Mouse (Mus musculus) gonadal fat pad, adult 2 months (tissue): ENCODE results near the gene Spint2. TPM values are rescaled to one million over a fixed set of nuclear protein-coding genes. Genes with fewer than 3 reads are reported as not detected.

Experiments
- DNase-seq: peaks from one replicate; pipeline ENCODE4 v3.0.0-alpha.2; 2012; ENCODE audit warnings: low read depth
- polyA plus RNA-seq: library from polyadenylated mRNA; depleted of rRNA; stranded (reverse); fragments of >200 nt; gene quantifications from 2 replicates; pipeline ENCODE4 v1.2.3, GENCODE M21; 2012; rRNA removed

Gene Spint2
- 453 and 777 TPM in 2 replicates for polyA plus RNA-seq

DNA sequence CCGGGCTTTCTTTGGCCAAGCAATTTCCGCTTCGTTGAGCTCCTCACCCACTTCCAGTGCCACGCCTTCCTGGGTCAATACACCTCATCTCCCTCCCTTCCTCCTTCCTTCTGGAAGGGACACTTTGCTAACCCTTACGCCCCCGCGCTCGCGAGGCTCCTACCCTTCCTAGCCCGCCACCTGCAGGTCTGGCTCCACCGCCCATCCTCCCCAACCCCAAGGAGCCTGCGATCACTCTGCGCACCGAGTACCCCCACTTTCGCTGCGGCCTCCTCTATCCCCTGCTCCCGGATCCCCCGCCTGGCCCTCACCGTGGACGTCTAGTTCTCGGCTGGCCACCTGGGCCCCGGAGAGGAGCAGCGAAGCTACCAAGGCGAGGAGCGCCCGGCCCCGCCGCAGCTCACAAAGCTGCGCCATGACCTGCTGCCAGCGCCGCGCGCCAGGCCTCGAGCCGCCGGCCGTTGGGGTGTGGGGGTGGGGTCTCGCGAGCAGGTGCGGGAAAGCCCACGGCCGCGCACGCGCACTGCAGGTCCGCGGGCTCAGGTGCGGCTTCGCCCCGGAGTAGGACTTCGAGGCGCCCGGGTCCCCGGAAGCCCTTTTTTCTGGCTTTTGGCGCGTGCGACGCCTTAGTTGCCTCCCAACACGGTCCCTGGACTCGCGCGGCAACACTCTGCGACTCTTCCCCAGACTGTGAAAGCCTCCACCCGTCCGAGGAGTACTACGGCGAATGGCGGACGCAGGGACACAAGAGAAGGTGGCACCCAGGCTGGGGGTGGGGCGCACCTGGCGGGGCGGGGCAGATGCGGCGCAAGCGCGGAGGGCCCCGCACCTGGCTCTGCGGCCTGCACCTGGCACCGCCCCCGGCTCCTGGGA lies at the start of gene Spint2:
TSS of gene Spint2 (minus strand) at position 712 of the 873 bp plus-strand sequence.
- no peak for DNase-seq

DNA sequence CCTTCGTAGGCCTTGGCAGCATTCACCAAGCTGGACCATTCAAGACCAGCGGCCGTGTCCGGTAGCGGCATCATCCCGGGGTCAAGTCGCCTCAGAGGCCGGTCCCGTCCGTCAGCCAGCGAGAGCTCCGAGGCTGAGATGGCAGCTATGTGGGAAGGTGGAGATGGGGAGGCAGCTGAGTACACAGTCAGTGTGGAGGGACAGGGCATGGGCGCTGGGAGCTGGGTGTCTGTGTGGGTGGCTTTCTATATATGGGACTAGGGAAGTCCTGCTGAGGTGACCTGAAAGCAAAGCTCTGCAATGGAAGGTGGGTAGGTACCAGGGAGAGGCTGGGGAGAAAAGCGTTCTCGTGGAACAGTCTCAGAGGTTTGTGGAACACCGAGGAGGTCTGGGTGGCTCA lies 47.3 kb upstream of the Spint2 start:
- no peak for DNase-seq

DNA sequence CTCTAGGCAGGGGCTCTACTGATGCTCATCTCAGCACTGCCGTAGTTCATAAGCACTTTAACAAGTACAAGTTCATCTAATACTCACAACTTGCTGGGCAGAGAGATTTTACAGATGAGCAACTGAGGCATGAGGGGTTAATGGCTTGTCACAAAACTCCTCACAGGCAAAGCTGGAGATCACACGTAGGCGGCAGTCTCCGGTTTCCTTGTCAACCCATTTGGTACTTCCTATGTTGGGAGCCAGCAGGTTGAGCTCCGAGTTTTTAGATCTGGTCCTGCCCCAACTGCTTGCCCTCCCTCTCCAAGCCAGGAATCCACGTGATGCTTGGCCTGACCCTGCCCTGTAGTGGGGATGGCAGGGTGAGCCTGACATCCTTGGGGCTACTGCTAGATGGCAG lies 45.4 kb upstream of the Spint2 start:
- no peak for DNase-seq

DNA sequence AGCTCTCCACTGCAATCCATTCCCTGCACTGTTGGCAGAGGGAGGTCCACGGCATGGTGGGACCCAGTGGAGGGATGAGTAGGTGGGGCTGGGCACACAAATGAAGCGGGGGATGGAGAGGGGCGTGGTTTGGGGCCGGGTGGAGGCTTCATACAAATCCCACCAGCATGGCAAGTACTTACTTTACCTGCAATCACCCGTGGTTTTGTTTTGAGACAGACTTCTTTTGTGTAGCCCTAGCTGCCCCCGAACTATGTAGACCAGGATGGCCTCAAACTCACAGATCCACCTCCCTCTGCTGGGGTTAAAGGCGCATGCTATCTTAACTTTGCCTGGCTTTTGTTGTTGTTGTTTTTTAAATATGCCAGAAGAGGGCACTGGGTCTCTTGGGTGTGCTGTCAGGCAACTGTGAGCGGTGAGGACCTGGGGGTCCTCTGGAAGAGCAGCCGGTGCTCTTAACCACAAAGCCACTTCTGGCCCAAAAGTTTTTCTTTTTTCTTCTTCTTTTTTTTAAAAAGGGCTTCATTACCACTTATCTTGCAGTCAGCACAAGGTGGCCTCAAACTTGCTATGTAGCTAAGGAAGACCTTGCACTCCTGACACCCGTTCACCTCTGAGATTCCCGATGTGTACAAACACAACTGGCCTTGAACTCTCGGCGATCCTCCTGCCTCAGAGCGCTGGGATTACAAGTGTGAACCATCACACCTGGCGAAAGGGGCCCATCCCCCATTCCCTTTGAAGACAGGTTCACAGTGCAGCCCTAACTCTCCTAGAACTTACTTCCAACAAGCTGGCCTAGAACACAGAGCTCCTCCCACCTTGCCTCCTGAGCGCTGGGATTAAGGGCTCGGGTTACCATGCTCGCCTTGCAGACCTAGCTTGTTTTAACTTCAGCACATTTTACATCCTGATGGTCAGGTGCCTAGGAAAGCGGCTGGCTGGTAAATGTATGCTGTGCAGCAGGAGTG lies 37.9 kb upstream of the Spint2 start:
- no peak for DNase-seq

DNA sequence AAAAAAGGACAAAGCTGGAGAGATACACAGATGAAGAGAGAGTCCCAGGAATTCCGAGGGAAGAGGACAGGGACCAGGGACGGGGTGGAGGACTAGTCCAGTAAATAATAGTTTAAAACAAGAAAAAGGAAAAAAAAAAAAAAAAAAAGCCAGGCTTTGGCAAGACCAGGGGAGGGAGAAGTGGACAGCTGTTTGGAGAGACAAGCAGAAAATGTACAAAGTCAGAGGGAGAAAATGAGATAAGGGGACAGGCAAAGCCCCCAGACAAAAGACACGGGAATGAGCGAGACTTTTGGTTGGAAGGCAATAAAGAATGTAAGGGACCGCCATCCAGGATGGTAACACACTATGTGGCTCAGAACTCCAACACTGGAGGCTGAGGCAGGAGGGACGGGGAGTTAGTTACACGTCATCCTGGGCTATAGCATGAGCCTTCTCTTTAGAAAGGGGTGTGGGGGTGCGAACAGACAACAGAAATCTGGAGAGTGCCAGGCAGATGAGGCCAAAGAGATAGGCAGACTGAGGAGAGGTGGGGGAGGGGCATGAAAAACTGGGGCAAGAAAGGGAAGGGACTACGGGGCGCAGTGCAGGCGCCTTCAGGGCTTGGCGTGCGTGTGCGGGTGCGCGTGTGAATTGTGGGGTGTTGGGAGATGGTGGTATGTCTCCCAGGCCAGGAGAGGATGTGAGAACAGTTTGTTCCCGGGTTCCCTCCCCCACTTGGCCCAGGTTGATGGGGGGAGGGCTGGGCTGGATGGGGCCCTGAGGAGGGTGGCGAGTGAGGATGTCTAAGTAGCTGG lies 36.6 kb upstream of the Spint2 start:
- no peak for DNase-seq

DNA sequence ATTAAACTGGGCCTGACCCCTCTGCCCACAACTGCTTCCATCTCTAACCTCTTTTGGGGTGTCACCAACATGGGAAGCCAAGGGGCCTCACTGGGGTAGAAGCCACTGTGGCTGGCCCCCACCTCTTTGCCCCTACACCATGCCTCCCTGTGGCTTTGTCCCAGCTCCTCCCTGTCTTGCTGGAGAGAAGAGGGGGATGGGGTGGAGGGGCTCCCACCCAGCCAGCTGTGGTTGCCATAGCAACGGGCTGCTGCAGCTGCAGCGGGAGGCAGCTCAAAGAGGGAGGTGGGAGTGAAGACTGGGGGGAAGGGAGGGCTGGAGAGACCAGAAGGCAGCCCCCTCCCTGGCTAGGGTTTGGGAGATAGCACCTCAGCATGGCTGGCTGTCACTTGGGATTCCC lies 35.8 kb upstream of the Spint2 start:
- no peak for DNase-seq

DNA sequence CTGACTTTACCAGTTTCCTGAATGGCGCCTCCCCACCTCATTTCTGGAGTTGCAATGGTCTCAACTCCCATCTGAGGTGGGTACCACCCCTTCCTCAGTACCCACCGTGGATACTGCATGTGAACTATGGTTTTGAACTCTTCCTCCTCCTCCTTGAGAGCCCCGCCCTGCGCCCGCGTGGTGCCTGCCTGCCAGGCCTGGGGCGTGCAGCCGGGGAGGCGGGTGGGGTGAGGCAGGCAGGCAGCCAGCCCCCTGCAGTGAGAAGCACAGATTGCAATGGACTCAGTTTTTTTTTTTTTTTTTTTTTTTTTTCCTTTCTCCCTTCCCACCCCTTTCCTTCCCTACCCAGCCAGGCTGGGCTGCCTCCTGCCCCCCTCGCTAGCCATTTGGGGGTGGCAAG lies 35.3 kb upstream of the Spint2 start:
- DNase-seq: no peak

DNA sequence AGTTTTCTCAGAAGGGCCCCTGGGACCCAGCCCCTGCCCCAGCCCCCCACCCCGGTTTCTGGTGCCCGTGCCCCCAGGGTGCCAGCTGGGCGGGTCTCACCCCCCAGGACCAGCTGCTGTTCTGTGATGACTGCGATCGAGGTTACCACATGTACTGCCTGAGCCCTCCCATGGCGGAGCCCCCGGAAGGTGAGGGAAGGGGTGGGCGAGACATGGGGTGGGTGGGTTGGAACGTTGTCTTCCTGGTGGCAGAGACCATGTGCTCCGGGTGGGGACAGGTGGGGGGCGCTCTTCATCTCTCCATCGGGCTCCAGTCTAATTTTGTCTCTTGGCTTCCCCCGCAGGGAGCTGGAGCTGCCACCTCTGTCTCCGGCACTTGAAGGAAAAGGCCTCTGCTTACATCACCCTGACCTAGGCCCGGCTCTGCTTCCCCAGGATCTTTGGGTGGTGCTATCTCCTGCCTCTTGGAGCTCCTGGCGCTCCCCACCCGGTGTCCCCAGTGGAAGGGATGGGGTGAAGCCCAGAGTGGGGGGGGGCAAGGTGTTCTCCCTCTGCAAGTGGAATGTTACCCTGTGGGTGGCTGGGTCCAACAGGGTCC lies 34.5 kb upstream of the Spint2 start:
- DNase-seq: no peak

DNA sequence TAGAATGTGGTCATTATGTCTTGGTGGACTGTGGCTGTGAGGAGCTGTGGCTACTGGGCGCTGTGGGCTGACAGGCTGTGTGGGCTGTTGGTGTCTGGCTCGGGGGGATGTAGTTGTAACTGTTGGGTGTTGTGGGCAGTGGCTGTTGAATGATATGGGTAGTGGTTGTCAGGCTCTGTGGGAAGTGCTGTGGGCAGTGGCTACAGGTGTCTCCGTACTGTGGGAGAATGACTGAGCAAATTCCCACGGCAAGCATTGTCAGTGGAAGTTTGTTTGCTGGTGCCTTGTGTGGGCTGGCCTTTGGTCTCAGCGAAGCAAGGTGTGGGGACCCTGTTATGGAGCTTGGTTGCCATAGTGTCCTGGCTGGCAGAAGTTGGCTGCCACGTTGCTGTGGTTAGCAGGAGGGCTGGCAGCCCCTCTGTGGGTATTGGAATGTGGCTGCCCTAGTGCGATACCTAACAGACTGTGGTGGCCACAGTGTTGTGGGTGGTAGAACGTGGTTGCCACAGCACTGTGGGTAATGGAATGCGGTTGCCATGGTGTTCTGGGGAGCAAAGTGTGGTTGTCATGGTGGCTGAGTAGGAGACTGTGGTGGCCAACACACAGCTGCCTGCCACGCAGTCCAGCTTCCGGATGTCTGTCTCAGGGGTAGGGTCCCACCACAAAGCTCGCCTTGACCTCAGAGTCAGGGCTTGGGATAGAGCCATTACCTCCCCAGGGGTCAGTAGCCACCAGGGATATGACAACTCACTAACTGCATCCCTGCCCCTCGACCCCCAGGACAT lies 33.3 kb upstream of the Spint2 start:
- DNase-seq: no peak

DNA sequence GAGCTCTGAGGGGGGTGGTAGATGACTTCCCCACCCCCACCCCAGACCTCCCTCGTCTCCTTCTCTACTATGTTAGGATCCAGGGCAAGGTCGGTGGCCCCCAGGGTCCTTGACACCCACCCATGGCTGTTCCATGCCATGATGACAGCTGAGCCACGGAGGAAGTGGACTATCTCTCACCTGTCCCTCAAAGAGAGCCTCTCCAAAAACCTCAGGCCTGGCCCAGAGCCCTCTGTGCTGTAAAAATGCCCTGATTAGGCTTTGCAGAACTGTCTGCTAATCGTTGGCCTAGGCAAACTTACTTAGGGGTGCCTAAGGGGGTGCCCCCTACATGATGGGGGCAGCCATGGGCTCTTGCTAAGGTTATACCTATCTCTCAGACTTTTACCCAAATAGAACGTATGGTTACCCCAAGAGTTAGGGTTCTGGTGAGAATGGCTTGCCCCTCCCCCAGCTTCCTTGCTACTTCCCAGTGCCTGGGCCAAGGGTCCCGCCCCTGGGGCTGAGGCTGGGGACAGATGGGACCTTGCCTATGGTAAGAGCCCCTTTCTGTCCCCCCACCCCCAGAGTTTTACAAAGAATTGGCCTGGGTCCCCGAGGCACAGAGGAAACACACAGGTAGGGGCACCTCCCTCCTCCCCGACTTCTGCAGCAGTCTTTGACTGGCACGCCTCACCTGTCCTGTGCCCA lies 32.0 kb upstream of the Spint2 start:
- no peak for DNase-seq

DNA sequence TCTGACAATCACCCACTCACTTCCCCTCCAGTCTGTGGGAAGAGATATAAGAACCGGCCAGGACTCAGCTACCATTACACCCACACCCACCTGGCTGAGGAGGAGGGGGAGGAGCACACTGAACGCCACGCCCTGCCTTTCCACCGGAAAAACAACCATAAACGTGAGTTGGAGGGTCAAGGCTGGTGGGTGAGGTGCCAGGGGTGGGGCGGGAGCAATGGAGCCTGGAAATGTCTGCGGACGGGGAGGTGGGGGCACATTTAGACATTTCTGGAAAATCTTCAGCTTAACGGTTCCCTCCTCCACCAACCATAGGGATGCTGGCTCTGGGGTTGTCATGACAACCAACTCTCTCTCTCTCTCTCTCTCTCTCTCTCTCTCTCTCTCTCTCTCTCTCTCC lies 31.3 kb upstream of the Spint2 start:
- no peak for DNase-seq

DNA sequence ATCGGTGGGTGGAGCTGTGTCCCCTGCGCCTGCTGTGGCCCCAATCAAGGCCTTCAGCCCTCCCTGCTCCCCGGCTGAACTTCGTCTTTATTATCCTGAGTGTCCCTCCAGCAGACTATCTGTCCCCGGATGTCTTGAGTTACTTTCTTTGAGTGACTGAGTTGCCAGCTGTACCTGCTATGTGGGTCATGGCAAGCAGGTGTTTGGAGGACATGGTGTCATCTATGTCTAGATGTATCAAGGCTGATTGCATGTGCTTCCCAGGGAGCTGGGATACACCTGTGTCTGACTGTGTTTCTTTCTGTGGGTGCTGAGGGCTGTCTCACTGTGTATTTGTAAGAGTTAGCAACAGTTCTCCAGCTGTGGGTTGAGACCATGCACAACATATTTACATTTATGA lies 28.0 kb upstream of the Spint2 start:
- no peak for DNase-seq

DNA sequence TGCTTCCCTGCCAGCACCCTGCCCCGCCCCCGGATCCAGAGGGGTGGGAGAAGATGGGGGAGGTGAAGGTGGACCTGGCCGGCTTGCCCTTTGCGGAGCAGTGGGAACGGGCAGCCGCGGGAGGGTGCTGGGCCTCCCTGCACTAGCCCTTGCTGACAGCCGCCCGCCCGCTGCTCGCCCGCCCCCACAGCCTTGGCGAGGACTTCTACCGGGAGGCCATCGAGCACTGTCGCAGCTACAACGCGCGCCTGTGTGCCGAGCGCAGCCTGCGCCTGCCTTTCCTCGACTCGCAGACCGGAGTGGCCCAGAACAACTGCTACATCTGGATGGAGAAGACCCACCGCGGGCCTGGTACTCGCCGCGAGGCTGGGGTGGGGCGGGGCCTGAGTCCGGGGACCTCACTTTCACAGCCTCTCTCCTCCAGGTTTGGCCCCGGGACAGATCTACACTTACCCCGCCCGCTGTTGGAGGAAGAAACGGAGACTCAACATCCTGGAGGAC lies 27.6 kb upstream of the Spint2 start:
- DNase-seq: no peak

DNA sequence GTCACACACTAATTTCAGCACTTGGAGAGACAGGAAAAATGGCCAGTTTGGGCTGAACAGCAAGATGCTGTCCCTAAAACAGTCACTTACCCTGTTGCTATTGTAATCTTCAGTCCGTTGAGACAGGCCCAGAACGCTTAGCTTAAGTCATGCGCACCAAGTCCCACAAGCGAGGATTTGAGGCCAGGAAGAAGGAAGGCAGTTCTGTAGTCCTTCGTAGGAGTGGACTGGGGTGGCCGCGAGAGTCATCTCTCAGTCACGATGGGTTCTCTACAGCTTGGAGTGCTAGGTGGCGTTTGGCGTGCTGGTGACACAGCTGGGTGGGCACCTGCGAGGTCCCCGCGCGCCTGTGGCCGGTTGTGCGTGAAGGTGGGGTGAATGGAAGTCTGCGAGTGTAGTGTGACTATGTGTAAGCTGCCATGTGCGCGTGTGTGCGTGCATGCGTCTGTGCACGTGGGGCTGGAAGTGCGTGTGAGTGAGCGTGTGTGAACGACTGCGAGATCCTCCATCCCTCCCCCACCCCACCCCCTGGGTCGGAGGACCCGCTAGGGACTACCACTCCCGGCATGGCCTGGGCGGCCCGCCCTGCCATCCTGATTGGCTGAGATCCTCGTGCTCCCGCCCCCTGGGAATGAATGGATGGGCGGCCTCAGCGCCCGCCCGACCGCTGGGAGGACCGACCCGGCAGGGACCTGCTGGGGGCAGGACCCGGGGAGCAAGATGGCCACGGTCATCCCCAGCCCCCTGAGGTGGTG lies 25.8 kb upstream of the Spint2 start:
- DNase-seq: no peak

DNA sequence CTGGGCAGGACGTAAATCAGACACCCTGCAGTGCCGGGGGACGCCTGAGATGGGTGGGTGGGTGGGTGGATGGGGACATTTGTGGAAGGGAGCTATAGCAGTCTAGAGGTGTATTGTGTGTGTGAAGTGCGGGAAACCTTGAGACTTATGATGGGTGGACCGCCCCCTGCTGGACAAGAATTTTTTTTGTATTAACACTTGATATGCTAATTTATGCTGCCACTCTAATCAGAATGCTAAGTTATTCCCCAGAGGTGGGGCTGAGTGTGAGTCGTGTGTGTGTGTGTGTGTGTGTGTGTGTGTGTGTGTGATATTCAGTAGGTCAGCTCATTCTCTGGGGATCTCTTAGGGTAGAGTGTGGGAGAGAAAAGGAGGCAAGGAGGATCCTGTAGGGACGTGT lies 24.9 kb upstream of the Spint2 start:
- DNase-seq: no peak

DNA sequence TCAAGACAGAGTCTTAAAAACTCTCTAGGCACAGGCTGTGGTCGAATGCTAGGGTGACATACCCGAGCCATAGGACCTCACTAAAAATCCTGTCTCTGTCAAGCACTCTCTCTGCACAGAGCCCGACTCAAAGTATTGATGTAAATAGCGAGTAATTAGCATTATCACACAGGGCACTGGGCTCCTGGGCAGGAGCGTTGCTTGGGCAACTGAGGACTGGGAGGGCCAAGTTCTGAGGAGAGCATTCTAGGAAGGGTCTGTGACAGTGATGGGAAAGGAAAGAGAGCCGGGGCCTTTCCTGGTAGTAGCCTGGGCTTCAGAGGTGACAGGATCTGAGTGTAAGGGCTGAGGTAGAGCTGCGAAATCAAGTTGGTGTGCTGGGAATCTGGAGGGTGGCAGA lies 24.4 kb upstream of the Spint2 start:
- DNase-seq: no peak

DNA sequence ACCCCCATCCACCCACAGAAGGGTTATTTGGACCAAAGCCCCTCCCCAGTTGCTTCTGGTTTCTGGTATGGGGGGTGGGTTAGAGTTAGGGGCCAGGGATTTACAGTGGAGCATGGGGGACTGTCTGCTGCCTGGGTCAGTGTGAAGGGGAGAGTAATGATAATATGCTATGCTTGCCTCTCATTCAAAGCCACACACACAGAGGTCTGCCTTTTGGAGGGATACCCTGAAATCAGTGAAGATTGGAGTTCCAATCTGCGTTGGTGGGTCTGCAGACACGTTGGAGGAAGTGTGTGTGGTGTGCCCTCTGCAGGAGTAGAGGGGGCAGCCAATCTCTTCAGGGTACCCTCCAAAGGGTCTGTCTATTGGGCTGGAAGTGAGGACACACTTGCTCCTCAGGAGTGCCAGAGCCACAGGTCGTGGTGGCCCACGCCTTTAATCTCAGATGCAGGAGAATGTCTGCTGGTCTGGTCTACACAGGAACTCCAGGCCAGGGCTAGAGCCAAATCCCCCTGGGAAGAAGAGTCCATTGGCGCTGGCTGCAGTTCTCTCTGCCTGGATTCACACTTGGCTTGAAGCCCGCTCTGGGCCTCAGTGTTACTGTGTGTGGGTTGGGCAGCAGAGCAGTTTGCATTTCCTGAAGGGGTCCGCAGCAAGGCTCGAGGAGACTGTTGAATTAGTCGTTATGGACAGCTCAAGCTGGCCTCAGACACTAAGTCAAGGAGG lies 23.7 kb upstream of the Spint2 start:
- no peak for DNase-seq

DNA sequence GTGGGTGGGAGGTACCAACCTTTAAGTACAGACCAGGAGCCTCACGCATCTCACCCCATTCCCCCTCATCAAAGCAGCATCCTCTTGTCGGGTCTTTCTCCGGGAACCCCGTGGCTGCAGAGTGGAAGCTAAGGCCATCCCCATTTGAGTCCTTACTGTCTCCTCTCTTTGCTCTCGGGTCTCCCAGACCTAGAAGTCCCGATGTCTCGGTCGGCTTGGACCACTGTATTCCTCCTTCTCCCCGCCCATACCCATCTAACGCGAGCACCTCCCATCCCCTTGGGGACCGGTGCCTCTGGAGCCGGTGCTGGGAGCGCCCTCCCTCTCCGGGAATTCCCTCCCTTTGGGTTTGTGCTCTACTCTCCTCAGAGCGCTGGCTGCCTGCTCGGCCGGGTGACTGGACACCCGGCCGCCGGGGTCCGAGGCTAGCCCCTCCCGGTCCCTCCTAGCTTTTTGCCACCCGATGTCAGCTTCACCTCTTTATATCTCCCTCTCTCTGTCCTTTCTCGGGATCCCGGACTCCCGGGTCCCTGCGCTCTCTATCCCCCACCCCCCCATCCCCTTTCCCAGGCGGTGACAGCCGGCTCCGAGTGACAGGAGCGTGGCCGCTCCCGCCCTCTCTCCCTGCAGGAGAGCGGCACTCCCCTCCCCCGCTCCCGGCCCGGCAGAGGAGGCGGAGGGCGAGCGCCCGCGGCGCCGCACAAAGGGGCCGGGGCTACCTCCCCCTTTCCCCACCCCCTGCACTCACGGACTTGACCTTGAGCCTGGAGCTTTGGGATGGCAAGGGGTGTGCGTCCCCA lies 23.0 kb upstream of the Spint2 start:
- no peak for DNase-seq
